Mouse (Mus musculus) retina, embryonic 14.5 days (tissue): ENCODE data around the gene Aff3.
"Not testable (repeated sequence)": the region's sequence is repeated elsewhere in the genome, so short reads cannot be mapped to it uniquely, and the experiment has no call there.

Experiments used
- DNase-seq: peaks from one replicate; pipeline ENCODE4 v3.0.0-alpha.2; 2015; ENCODE audit warnings: low spot score

The Aff3 gene

DNA sequence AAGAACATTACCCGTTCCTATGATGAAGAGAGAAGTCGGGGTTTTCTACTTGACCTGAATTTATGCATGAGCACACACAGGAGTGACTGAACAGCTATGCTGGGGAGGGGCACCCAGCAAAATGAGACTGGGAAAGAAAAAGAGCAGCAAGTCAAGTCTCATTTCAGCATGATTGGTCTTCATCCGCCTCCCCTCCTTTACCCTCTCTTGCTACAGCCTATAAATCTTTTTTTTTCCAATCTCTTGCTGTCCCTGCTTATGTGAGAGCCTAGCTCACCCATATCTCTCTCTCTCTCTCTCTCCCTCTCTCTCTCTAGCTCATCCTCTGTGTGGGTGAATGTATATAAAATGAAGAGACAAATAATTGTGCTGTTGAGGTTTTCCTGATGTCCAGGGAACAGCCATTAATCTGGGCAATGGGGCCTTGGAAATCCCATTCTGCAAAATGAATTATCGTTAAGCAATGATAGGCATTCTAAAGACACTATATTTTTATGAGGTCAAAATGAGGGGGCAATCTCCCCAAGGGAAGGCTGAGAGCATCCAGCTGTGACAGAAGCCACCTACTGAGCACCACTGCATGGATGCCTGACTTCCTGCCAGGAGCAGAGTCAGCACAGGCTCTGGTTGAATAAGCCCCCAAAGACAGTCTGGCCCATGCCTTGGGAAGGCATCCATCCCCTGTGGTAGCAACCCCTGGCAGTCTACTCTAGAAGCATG lies 224.8 kb downstream of the Aff3 start:
- peak; percentile 70 for DNase-seq

DNA sequence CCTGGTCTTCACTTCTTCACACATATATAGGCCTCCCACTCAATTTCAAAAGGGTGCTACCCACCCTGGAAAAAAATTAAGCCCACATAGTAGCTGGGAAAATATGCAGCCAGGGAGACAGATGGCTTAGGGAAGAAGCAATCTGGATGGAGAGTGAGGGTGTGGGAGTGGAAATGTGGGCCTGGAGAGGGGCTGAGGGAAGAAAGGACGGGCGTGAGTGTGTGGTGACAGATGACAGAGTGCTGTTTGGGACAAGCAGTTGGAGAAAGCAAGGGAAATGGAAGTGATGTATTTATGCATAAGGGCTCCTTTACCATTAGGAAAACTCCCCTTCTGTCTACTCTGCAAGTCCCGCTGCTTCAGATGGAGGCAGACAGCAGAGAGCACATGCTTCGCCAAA lies 226.3 kb downstream of the Aff3 start:
- DNase-seq, result peak; percentile 35

- DNase-seq, result no peak
Observed at GRCm38 (mm10) chr1:38437671-38438070, 227.1 kb downstream of the Aff3 start.

DNA sequence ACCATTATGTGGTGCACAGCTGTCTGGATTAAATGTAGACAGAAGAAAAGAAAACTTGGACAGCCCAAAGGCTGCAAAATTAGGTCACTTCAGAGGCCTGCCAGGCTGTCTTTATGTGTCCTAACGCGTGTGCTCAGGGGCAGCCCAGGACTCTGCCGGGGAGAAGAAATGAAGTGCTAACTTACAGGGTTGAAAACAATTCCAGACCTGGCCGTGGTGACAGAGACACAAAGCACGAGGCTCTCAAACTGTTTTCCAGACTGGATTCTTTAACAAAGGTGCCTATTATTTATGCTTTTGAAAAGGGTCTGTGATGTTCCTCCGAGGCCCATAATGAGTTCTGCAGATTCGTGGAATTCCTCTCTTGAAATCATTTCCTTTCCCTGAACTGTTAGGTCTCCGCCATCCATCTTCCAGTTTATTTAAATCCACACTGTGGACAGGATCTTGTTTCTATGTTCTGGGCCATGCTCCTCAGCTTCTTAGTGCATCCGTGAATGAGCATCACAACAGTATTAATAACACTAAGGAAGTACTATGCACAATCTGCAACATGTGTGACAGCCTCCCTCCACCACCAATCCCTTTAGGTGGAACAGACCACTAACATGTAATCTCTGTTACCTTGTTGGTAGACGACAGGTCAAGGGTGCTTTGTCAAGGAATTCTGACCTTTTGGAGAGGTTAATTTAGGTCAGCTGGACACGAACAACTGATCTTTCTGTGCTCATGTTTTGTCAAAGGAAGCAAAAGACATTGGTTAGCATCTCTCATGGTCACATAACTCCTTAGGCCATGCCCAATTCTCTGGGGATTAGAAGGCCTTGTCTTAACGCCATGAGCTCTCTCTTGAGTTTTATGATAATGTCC lies 228.0 kb downstream of the Aff3 start:
- peak; percentile 47 for DNase-seq

GRCm38 (mm10) chr1:38430311-38430710 lies 234.4 kb downstream of the Aff3 start:
- not testable (repeated sequence) for DNase-seq

- DNase-seq, result no peak
Observed at GRCm38 (mm10) chr1:38428708-38429683, 235.8 kb downstream of the Aff3 start.

DNA sequence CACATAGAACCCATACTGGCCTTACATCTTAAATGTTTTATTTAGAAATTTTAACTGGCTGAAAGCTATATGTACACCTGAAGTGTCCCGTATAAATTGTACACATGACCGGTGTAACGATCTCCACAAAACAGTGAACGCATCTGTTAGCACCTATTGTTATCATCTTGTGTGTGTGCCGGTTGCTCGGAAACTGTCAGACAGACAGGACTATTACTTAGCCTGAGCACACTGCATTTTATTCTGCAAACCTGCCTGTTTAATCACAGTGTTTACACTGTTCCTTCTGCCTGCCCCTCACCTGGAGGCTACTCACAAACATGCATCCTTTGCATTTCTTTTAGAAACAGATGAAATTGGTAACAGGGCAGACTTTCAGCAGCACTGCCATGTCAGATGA lies 241.8 kb downstream of the Aff3 start:
- DNase-seq, result no peak

GRCm38 (mm10) chr1:38419331-38419730 lies 245.4 kb downstream of the Aff3 start:
- DNase-seq, result no peak

DNA sequence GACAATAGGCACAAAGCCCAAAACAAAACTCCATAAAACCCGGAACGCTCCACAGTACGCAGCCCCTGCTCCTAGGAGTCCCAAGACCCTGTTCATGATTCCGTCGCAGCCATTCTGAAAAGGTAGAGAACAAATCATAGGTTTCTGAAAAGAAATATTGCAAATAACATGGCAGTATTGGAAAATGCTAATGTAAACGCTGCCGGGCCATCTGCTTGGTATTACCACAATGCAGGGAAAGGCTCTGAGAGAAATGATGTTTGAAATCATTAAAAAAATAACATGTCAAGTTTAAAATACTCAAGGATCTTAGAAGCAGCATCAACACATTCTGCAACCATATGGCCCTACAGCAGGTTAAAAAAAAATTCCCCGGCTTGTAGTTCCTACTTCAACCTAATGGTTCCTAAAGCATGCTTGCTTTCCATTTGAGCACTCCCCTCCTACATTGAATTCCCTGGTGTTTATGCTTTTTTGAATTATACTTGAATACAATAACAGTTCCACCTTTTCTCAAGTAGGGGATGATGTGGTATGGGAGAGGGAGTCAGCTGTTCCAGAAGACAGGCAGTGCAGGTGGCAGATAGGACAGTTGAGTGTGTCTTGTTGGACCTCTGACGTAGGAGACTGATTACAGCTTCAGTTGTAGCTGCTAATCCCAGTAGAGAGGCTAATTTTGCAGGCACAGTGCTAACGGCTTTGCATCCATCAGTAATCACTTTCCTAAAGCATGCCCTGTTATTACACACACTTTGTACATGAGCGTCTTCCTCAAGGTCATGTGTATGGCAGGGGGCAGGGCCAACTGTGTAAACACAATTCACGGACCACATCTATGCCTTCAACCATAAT lies 246.3 kb downstream of the Aff3 start:
- no peak for DNase-seq

- no peak for DNase-seq
Observed at GRCm38 (mm10) chr1:38417196-38417595, 247.6 kb downstream of the Aff3 start.

DNA sequence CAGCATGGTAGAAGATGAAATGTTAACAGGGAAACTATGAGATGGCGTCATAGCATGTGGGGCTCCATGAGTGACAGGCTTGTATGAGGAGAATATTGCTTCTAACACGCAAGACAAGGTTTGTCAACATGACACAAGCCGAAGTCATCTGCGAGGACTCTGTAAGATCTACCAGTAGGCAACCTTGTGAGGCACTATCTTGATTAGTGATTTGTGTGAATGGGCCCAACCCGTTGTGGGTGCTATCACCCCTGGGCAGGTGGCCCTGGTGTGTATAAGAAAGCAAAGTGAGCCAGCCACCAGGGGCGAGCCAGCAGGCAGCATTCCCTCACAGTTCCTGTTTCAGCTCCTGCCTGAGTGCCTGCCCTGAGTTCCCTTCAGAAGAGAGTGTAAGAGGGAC lies 249.2 kb downstream of the Aff3 start:
- no peak for DNase-seq

GRCm38 (mm10) chr1:38411106-38411505 lies 253.6 kb downstream of the Aff3 start:
- DNase-seq, result no peak

GRCm38 (mm10) chr1:38410457-38410856 lies 254.3 kb downstream of the Aff3 start:
- DNase-seq, result no peak

GRCm38 (mm10) chr1:38408241-38408640 lies 256.5 kb downstream of the Aff3 start:
- DNase-seq, result no peak

- DNase-seq, result no peak
Observed at GRCm38 (mm10) chr1:38403781-38404180, 261.0 kb downstream of the Aff3 start.

- no peak for DNase-seq
Observed at GRCm38 (mm10) chr1:38401856-38402255, 262.9 kb downstream of the Aff3 start.

- DNase-seq, result no peak
Observed at GRCm38 (mm10) chr1:38399269-38399668, 265.5 kb downstream of the Aff3 start.

DNA sequence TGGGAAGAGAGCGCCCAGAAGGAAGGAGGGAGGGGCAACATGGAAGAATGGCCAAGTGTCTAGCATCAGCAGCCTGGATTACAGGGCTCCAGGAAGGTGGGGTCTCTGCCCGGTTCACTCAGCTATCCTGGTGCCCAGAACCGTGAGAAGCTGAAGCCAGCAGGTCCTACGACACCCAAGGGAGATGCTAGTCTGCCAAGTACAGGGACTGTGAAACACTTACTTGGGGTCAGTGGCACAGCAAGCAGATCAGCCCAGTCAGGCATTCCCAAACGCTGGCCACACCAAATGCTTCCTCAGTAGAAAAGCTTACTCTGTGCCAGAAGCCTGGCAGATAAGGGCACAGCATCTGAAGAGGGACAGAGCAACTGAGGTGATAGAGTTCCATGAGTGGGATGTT lies 266.2 kb downstream of the Aff3 start:
- no peak for DNase-seq

DNA sequence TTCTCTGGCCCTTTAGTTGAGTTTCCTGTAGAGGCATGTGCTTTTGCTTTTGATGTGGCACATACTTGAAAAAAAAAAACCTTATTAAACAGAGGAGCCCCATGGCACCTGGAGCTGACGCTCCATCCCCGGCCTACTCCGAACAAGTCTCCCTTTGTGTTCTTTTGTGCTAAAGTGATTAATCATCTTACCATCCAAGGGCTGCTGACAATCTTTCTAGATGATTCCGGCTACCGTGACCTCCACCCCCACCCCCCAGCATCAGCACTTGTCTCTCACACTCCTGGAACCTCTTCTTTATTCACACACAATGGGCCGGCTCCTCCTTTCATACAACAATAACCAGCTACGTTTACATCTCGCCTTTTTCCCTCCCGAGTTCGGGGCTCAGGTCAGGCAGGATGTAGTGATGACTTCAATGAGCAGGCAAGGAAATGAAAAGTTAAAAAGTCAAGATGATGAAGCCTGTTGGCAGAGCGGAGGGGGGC lies 269.5 kb downstream of the Aff3 start:
- DNase-seq, result no peak

GRCm38 (mm10) chr1:38394493-38394892 lies 270.3 kb downstream of the Aff3 start:
- no peak for DNase-seq

DNA sequence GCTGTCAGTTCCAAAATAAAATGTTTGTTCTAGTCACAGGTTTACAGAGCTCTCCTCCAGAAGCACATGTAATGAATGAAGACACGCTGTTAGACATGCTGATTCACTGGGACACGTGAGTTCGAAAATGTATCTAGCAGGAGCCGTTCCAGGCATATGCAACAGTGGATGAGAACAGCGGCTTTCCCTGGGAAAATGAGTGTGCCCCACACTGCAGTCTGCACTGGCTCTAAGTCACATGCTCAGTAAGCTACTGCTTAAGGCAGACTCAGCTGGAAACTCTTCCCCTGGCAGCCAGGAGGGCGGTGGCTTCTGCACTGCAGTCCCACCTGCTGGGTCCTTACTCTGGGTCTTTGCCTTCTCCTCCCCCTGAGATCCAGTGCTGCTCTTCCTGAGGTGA lies 271.2 kb downstream of the Aff3 start:
- no peak for DNase-seq
